Mouse (Mus musculus) CH12.LX (cell line): ENCODE measurements around the gene Hdac4.

Experiments
- CTCF ChIP-seq, 2 experiments: IDR thresholded peaks in 1 of 2; conservative IDR thresholded peaks in 1 of 2; 2 replicates each; pipeline ENCODE4 v1.5.1; 2011 to 2012; ENCODE audit warnings: low read depth in 2 of 2, low read length in 2 of 2, improper control_type of control experiment in 1 of 2, inconsistent platforms in 1 of 2, mild to moderate bottlenecking in 1 of 2, moderate library complexity in 1 of 2
- EP300 ChIP-seq: IDR thresholded peaks from 2 replicates; pipeline ENCODE4 v1.6.1; 2011; ENCODE audit warnings: low read length, improper control_type of control experiment
- NRF1 ChIP-seq: IDR thresholded peaks from 2 replicates; pipeline ENCODE4 v1.6.1; 2014; ENCODE audit warnings: low read depth, mild to moderate bottlenecking, inconsistent platforms, low read length, improper control_type of control experiment, moderate library complexity
- POLR2A ChIP-seq: IDR thresholded peaks from 2 replicates; pipeline ENCODE4 v1.6.1; 2011; ENCODE audit warnings: low read depth, mild to moderate bottlenecking, improper control_type of control experiment, low read length
- POLR2AphosphoS2 ChIP-seq: IDR thresholded peaks from 2 replicates; pipeline ENCODE4 v1.6.1; 2011; ENCODE audit warnings: low read depth, low read length, improper control_type of control experiment
- TCF12 ChIP-seq: IDR thresholded peaks from 2 replicates; pipeline ENCODE4 v1.6.1; 2014; ENCODE audit warnings: low read depth, mild to moderate bottlenecking, inconsistent platforms, low read length, improper control_type of control experiment
- ZNF384 ChIP-seq: IDR thresholded peaks from 2 replicates; pipeline ENCODE4 v1.6.1; 2012; ENCODE audit warnings: low read depth, low read length, improper control_type of control experiment, inconsistent platforms

- no peak for TF ChIP-seq ZNF384
- TF ChIP-seq CTCF (conservative IDR thresholded peaks at IDR 0.05 in 1 of 2, IDR thresholded peaks at IDR 0.05 in 1 of 2; ENCODE audit: low read depth in 2 of 2, low read length in 2 of 2) = no peak
- TF ChIP-seq POLR2AphosphoS2 = no peak
- no peak for TF ChIP-seq NRF1
- TF ChIP-seq POLR2A = no peak
- no peak for TF ChIP-seq EP300
- TF ChIP-seq TCF12 = no peak
Observed at GRCm38 (mm10) chr1:92177599-92177998, 17.9 kb downstream of the Hdac4 start.
